Mouse (Mus musculus): ENCODE measurements around the gene Jag2.

DNA sequence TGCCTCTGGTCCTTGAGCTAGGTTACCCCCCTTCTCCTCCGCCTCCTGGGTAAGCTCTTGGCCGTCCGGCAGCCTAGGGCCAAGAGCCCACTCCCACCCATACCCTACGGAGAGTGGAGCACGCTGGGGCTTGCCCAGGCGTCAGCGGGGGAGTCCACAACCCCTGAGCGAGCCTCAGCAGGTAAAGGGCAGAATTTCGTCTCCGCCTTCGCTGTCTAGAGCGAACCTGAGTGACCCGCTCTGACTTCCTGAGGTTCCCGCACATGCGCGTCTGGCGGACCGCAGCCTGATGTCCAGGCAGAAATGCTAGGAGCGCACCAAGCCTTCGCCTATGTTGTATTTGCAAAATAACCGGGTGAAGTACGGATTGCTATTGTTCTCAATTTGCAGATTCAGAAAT lies 55.4 kb downstream of the Jag2 start:
- TF ChIP-seq CTCF (IDR thresholded peaks at IDR 0.05) (no peak), EP300 (IDR thresholded peaks at IDR 0.05) (no peak)
